Mouse (Mus musculus): ENCODE measurements around the gene Ranbp9.

The Ranbp9 gene

DNA sequence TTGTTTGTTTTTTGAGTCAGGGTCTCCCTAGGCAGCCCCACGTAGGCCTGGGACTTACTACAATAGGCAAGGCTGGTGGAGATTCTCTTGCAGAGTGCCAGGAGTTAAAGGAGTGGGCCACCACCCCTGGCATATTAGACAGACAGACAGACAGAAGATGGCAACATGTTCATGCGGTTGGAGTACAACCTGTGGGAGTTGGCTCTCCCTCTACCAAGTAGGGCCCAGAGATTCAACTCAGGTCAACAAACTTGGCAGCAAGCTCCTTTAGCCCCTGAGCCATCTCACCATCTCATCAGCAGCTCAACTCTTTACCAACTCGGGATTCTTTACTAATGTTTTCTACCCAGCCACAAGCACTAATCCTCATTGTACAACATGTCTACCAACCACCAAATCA, 30.4 kb downstream of the Ranbp9 start:
- DNase-seq (ENCODE audit: low spot score) = no peak

DNA sequence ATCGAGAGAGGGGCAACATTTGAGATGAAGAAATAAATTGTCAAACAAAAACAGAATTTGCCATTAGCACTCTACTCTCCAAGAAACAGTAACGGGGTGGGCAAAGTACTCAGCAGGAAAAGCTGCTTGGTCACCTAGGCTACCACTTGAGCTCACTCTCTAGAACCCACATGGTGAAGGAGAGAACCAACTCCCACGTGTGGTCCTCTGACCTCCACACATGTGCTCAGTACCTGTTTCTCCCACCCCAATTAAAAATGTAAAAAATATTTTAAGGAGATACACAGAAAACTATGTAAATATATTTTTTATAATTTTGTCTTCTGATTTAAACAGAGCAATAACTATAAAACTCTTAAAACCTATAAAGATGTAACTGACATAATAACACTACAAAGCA, 33.4 kb downstream of the Ranbp9 start:
- DNase-seq (ENCODE audit: low spot score) = no peak

DNA sequence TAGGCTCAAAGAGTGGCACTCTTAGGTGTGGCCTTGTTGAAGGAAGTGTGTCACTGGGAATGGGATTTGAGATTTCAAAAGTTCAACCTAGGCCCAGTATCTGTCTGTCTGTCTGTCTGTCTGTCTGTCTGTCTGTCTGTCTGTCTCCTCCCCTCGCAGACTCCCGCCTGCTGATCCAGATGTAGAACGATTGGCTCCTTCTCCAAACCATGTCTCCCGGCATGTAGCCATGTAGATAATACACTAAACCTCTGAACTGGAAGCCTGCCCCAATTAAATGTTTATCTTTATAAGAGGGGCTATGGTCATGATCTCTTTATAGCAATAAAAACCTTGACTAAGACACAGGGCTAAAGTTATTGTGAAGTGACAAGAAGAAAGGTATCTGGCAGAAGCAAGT, 35.3 kb downstream of the Ranbp9 start:
- DNase-seq (ENCODE audit: low spot score) = no peak

DNA sequence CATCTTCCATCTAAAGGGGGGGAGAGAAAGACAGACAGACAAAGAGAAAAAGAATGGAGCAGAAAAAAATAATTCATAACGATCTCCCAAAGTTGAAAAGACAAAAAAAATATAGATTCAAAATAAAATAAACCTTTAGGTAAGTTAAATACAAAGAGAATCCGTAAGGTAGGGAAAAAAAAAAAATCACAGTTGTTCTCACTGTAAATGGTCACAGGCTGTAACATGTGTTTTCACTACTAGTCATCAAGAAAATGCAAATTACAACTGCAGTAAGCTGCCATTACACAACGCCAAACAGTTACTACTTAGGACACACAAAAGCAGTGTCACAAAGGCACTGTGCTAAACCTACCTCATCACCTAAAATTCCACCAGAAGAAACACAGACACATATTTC, 36.4 kb downstream of the Ranbp9 start:
- no peak for DNase-seq (ENCODE audit: low spot score)

DNA sequence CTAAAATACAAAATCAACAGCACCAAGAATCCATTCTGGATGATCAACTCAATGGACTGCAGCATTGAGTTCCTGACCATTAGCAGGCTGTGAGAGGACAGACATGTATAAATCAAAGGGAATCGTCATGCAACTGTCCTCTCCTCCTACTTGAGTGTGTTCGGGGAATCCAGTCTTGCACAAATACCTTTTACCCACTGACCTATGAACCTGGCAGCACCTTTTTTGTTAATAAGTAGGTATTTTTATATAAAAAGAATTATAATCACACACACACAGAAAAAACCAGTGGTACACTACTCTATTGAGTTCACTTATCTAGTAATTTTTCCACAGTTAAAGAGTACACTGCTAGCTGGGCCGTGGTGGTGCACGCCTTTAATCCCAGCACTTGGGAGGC, 37.4 kb downstream of the Ranbp9 start:
- no peak for DNase-seq (ENCODE audit: low spot score)

DNA sequence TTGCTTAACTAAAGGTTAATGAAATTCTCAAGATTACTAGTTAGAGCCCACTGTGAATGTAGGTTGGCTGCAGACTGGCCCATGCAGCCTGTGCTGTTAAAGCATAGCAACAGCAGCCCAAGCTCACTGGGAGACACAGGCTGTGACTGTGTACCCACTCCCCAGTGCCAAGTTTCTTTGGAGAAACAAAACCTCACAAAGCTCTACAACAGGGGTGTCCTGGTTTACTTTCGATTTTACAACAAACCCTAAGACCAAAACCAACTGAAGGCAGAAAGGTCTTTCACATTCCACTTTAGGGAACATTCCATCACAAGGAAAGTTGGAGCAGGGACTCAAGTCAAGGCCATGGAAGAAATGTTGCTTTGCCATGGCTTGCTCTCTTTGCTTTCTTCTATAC, 38.5 kb downstream of the Ranbp9 start:
- no peak for DNase-seq (ENCODE audit: low spot score)

DNA sequence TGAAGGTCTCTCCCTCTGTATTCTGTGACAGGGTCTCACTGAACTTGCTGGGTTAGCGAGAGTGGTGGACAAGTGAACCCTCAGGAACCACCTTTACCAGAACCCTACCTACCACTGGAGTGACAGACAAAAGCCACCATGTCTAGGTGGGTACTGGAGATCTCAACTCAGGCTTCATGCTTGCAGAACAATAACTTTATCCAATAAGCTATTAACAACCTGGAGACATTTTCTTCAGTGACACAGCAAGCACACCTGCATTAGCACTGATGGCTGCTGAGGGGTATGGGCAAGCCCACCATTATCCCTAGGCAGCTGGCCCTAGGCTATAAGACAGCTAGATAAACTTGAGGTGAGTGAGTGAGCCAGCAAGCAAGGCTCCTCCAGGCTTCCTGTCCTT, 40.7 kb downstream of the Ranbp9 start:
- no peak for DNase-seq (ENCODE audit: low spot score)

DNA sequence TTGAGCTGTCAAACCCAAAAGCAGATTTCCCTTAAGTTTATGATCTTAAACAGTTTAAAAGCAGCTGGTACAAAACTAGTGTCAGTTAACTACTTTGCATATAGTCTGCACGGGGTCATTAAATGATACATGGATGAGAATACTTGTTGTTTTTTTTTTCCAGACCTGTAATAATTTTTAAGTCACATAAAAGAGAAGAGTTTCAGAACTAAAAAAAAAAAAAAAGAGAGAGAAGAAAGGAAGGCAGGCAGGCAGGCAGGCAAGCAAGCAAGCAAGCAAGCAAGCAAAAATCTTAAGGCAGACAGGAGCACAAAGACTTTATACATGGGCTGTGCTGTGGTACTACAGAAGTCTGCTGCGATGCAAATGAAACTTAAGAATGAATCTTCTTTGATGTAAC, 47.7 kb downstream of the Ranbp9 start:
- DNase-seq (ENCODE audit: low spot score) = no peak

DNA sequence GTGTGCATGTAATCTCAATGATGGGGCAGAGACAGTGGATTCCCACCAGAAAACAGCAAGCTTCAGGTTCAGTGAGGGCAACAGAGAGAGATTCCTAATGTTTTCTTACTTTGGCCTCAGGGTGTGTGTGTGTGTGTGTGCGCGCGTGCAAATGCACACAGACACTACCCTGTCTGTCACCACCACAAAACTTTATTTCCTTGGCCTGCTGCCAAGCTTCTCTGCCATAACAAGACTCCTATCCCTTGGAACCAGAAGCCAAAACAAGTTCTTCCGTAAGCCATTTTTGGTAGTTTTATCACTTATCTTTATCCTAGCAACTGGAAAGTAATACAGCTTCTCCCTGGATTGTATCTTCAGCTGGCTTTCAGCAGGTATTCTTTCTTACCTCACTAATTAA, 52.6 kb downstream of the Ranbp9 start:
- DNase-seq (ENCODE audit: low spot score) = no peak

DNA sequence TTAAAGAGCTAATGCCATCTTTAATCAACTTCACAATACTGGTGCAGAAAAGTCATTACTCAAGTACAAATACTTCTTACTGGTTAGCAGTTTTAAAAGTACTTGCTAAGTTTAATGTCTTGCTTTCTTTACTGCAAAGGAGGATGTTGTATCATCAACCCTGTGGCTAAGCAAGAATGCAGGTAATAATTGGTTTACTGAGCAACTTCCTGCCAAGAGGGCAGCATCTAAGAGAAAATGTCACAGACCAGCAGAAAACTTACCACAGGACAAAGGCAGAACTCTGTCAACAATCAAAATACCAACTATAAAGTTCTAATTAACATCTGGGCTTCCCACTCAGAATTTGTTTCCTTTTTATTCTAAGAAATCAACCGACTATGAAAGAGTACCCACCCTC, 65.8 kb downstream of the Ranbp9 start:
- no peak for DNase-seq (ENCODE audit: low spot score)

DNA sequence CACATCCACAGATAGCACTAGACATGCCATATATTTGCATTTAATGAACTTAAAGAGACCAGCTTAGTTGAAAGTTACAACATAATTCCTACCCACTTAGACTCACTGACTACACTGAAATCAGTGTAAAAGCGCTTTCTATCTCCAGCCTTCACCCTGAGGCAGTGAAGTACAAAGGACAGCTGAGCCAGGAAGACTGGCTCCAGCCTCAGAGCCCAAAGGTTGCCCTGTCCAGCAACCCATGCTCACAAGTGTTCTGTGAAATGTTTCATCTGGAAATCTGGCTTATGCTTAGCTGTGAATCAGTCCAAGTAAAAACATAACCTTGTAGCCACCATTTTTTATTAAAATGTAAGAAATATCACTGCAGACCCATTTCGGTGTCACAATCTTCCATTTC, 67.5 kb downstream of the Ranbp9 start:
- no peak for DNase-seq (ENCODE audit: low spot score)

DNA sequence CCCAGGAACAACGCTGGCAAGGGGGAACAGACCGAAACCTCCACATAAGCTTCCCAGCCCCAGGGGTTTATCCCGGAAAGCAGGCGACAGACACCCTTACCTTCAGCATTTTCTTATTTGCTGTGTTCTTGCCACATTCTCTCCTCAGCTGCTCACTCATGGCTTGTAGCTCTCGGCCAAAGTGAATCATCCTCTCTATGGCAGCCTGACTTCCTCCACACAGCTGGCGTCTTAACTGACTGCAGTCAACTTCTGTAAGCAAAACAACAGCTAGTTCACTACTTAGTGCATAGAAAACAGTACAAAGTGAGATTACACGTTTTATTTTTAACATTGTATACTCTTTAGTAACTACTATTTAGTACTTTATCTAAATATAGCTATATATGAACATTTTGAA, 68.8 kb downstream of the Ranbp9 start:
- DNase-seq (ENCODE audit: low spot score) = no peak

DNA sequence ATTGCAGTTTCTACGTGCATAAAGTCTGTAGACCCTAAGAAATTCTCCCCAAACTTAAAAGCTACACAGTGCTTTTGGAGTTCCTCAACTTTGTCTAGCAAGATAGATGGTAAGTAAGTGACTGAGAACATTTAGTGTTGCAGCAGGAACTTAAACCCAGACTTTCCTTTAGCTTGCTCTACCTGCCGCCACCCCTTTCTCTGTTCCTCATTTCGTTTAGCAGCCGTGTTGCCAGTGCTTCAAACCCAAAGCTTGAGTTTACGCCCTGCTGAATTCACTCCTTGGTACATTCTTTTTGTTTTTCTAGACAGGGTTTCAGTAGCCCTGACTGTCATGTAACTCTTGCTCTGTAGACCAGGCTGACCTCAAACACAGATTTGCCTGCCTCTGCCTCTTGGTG, 81.5 kb downstream of the Ranbp9 start:
- no peak for DNase-seq (ENCODE audit: low spot score)

DNA sequence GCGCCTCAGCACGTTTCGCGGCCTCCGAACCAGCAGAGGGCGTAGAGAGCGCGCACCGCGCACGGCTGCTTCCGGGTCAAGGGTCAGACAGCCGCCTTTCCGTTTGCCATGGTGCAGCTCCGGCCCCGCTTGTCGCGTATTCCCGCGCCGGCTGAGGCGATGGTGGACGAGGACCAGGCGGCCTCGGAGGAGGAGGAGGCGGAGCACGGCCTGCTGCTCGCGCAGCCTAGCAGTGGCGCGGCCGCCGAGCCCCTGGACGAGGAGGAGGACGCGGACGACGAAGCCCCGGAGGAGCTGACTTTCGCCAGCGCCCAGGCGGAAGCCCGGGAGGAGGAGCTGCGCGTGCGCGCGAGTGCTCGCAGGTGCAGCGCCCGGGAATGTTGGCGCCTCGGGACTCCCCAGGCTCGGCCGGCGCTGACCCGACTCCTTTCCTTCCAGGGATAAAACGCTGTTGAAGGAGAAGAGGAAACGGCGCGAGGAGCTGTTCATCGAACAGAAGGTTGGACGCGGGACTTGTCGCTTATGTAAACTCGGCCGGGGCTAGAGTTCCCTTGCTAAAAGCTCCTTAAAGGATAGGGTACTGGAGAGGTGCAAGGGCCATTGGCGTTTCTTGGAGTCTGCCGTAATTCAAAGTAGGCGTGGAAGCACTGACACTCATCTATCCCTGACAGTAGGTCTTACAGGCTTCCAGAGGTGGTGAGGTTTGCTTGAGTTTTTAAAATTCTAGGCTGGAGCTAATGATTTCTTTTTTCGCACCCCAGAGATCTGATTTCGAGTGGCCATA, 82.6 kb downstream of the Ranbp9 start, which contains the start of gene Nol7:
Nol7 (plus strand) TSS at position 94 of the 784 bp plus-strand sequence.
- DNase-seq (ENCODE audit: low spot score) = peak; percentile 92

DNA sequence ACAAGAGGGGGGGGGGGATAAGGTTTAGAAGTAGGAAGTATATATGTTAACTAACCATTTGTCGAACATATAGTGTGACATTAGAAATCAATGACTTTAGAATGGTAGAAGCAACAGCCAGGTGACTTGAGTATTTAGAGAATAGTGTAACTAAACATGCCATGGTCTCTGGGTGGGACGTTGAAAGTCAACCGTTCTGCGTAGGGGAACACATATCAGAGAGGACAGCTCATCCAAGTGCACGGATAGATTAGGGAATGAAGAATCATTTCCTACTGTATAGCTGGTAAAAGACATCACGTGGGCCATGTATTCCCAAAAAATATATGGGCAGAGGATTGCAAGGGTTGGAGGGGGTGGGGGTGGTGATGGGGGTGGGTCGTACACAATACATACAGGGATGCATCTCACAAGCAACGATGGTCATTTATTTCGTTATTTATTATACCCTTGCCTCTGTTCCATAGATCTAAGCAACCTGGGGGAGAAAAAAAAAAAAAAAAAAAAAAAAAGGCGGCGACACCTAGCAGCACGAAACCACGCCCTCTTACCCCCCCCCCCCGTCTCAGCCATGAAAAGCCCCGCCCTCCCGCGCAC, 83.3 kb downstream of the Ranbp9 start:
- no peak for DNase-seq (ENCODE audit: low spot score)

DNA sequence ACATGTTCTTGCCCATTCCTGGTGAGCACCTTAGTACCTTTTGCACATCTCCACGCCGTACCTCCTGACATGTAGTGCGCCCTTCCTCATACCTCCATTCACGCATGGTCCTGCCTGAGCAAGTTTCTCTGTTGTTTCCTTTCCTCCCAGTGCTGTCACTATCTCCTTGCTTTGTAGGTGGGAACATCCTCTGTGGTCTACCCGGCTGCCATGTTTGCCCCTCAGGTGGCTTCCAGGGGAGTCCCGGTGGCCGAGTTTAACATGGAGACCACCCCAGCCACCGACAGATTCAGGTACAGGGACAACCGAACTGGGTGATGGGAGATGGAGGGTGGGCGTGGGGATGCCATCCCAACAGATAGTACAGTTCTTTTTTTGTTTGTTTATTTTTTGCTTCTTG, 95.8 kb downstream of the Ranbp9 start:
- no peak for DNase-seq (ENCODE audit: low spot score)

DNA sequence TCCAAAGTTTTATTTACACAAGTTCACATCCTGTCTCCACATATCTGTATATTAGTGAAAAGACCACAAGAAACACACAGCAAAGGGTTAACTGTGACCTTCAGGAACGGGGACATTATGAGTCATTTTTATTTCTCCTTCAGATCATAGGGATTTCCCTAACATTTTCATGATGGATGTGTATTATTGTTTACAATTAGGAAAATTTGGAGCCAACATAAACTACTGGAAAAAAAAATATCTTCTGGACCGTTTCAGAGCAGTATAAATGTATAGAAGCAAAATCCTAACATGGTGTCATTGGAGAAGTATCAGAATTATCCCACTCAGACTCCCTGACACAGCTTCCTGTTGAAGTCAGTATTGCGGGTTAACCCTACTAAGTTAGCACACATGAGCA, 101.1 kb downstream of the Ranbp9 start:
- no peak for DNase-seq (ENCODE audit: low spot score)

DNA sequence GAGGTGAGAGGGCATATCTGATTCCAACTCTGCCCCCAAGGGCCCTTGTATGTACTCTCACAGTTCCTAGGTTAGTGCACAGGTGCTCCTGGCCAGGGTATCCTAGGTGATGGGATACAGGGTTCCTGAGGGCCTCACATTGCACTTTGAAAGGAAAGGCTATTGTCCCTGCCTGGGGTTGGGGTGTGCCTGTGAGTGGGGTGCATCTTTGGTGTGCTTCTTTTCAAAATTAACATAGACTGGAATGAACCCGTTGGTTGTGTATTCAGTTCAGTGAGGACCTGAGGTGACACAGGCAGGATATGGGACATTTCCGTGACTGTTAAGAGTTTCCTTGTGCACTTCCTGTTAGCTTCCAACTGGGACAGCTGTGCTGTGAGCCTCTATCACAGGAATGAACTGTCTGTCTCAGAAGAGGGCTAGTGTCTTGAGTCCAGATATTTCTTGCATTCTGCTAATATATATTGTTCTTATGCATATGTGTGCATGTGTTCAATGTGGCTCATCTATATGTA, 106.1 kb downstream of the Ranbp9 start:
- DNase-seq (ENCODE audit: low spot score) = no peak

DNA sequence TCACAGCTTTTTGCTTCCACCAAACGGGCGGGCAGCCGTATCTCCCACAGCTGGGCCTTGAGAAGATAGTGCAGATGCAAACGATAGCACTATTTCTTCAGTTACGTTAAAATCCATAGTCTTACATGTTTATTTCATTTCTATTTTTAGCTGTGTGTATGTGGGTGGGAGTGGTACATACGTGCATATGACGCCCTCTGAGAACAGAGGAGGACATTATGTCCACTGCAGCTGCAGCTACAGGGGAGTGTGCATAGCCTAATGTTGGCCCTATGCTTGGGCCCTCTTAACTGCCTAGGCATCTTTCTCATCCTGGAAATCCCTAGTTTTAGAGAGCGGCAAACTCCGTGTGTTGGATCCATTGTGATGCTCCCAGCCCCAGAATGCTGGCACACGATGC, 106.9 kb downstream of the Ranbp9 start:
- DNase-seq (ENCODE audit: low spot score) = no peak

DNA sequence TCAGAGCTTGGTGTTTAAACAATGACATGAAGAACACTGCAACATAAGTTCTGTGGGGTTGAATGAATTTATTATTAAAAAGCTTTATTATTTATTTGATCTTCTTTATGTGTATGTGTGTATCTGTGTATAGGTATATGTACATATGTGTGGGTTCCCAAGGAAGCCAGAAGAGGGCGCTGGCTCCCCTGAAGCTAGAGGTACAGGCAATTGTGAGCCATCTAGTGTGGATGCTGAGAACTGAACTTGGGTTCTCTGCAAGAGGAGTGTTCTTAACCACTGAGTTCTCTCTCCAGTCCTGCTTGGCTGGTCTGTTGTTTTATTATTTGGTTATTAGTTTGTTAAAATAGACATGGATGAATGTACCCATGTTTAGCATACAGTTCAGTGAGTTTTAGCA, 108.2 kb downstream of the Ranbp9 start:
- no peak for DNase-seq (ENCODE audit: low spot score)

DNA sequence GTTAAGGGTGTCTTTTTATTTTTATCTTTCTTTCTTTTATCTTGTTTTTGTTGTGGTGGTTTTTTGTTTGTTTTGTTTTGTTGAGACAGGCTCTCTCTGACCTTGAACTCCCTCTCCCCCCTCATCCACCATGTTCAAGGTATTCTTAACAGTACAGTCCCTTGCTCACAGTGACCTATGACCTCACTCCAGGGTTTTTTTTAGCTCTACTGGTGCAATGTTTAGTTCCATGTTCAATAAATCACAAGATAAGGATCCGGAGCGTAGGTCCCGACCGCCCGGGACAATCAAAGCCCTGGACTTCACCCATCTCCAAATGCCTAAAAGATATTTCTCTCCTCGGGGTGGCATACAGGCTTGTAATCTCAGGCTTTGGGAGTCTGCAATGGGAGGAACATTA, 111.0 kb downstream of the Ranbp9 start:
- no peak for DNase-seq (ENCODE audit: low spot score)

DNA sequence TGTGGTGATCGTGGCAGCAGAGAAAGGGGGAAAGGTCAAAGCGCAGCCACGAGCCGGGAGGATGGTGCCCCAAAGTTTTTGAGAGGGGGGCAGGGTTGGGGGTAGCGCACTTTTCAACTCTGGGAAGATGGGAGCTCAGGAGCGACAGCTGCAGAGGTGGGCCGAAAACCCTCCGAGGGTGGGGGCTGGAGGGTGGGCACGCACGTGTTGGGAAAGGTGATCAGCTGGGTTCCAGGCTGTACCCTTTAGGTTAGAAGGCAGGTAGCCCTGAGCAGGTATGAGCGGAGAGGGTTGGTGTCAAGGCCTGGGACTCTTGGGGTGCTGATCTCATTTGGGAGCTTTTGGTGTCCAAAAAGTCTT, 115.3 kb downstream of the Ranbp9 start:
- DNase-seq (ENCODE audit: low spot score) = no peak

DNA sequence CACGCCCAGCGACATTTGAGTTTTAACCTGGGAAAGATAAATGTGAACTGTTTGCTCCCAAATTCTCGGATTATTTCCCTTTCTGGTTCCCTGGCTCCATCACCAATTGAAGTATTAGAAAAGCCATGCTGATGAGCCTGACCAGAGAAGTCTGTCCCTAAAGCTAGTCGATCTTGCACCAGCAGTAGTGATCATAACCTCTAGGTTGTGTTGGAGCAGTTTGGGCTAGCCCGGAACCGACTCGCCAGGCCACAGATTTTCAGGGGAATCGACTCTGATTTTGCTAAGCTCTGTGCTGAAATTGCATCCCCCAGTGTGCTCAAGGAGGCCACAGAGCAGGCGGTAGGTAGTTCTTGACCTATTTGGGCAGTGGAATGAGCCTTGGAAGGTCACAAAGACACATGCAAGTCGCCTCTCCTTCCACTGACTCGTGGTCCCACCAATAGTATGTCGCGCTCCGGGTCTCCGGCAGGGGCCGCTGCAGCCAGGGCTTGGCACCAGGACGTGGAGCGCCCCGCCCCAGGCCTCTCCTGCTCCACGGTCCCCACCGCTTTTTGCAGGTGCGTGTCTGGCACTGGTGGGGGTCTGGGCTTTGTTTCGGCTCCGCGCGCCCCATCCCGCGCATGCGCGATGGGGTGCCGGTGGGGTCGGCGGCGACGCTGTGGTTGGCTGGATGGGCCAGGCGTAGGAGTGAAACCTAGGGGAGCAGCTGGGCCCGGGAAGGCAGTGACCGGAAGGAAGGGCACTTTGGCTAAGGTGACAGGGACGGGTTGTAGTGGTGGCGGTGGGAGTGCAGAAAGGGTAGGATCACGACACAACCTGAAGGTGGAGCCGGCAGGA, 115.9 kb downstream of the Ranbp9 start, which contains the start of gene Sirt5:
Sirt5 (plus strand) TSS at position 512 of the 840 bp plus-strand sequence.
- peak; percentile 58 for DNase-seq (ENCODE audit: low spot score)

Measured in left cerebral cortex, adult 11 months (tissue).